Mouse (Mus musculus) liver, embryonic 14.5 days (tissue): Measurements from ENCODE around the gene Grid2ip. TPM values are rescaled to one million over a fixed set of nuclear protein-coding genes. Genes with fewer than 3 reads are reported as not detected.
A peak's percentile ranks its signal among the peaks of the same experiment; 100 is the strongest.

ENCODE experiments used
- ATAC-seq: fragments of 200-750 bp; cut with Nextera tagmentation; 2 replicates; pipeline ENCODE4 v1.8.0; 2017; ENCODE audit warnings: moderate number of reproducible peaks, mild to moderate bottlenecking, moderate library complexity; ENCODE audit not compliant: insufficient read depth
- DNase-seq, 3 experiments: peaks; one replicate each; pipeline ENCODE4 v3.0.0-alpha.2; 2012 to 2013; ENCODE audit warnings: low read depth in 3 of 3, low spot score in 3 of 3
- H3K27ac ChIP-seq: fragments of 300-500 bp; sonication (generic); 2 replicates; pipeline ENCODE4 v1.5.1; 2014; ENCODE audit warnings: moderate library complexity, mild to moderate bottlenecking, control low read depth, inconsistent platforms
- H3K27me3 ChIP-seq: fragments of 300-500 bp; sonication (generic); 2 replicates; pipeline ENCODE4 v1.6.1; 2014; ENCODE audit warnings: mild to moderate bottlenecking, low read length, moderate library complexity; ENCODE audit not compliant: control insufficient read depth, insufficient read depth
- H3K36me3 ChIP-seq: fragments of 300-500 bp; sonication (generic); replicated peaks from 2 replicates; pipeline ENCODE4 v1.6.1; 2014; ENCODE audit warnings: low read depth; ENCODE audit not compliant: control insufficient read depth, insufficient read depth
- H3K4me1 ChIP-seq, 2 experiments: fragments of 200-500 bp in 1 of 2; fragments of 300-500 bp in 1 of 2; sonication (generic) in 1 of 2; replicated peaks; 2 replicates each; pipeline ENCODE4 v1.6.1; 2012 to 2014; ENCODE audit warnings: antibody characterized with exemption in 1 of 2, inconsistent platforms in 1 of 2, low read length in 1 of 2; ENCODE audit not compliant: control insufficient read depth in 2 of 2, insufficient read depth in 2 of 2
- H3K4me2 ChIP-seq: fragments of 300-500 bp; sonication (generic); 2 replicates; pipeline ENCODE4 v1.6.1; 2014; ENCODE audit warnings: low read depth, mild to moderate bottlenecking, control low read depth, moderate library complexity
- H3K4me3 ChIP-seq, 2 experiments: fragments of 200-500 bp in 1 of 2; fragments of 300-500 bp in 1 of 2; sonication (generic) in 1 of 2; 2 replicates each; pipeline ENCODE4 v1.5.1; 2012 to 2014; ENCODE audit warnings: low read depth in 2 of 2, low read length in 2 of 2, mild to moderate bottlenecking in 2 of 2, control low read depth in 1 of 2, inconsistent platforms in 1 of 2, moderate library complexity in 1 of 2; ENCODE audit not compliant: insufficient read depth in 1 of 2
- H3K9ac ChIP-seq: fragments of 300-500 bp; sonication (generic); replicated peaks from 2 replicates; pipeline ENCODE4 v1.6.1; 2014; ENCODE audit warnings: mild to moderate bottlenecking, control low read depth, moderate library complexity
- H3K9me3 ChIP-seq: fragments of 300-500 bp; sonication (generic); 2 replicates; pipeline ENCODE4 v1.6.1; 2016; ENCODE audit warnings: low read length, mixed read lengths; ENCODE audit not compliant: control insufficient read depth
- CTCF ChIP-seq: IDR thresholded peaks from 2 replicates; pipeline ENCODE4 v1.5.1; 2016; ENCODE audit warnings: antibody characterized with exemption, low read depth, control low read depth
- EP300 ChIP-seq: IDR thresholded peaks from 2 replicates; pipeline ENCODE4 v1.6.1; 2016; ENCODE audit warnings: antibody characterized with exemption, low read depth
- WGBS: fragments of 180-500 bp; shearing (Covaris S2); extraction: QIAGEN DNeasy Blood & Tissue Kit; methylation state at CpG from one replicate; pipeline ENCODE4 v1.1.7; 2014; ENCODE audit not compliant: insufficient replicate concordance; 5-methylcytosine and 5-hydroxymethylcytosine counted together
- polyA plus RNA-seq, 2 experiments: library from polyadenylated mRNA; depleted of rRNA in 1 of 2; stranded (reverse) in 1 of 2; unstranded in 1 of 2; fragments of >200 nt; fragmentation: Nextera tagmentation in 1 of 2; extraction: Ambion mirVana in 1 of 2; gene quantifications; 2 replicates each; pipeline versions ENCODE4 v1.2.1 to v1.2.3; 2012 to 2014

The Grid2ip gene
- polyA plus RNA-seq, 2 experiments, result 0.01 TPM; not detected in 1

- Histone ChIP-seq H3K27me3 (no peaks in the 10 kb centered on the region), H3K27ac (no peak overlapping the region), H3K4me3 (no peak overlapping the region), H3K36me3 (peaks cover 38% of the 10 kb centered on the region), H3K4me2 (no peak overlapping the region), H3K4me1 (peaks cover 14 to 24% of the 10 kb centered on the region in 2 experiments), H3K9ac (peak overlapping the region; percentile 11; the same call in 1 of the 2 replicates), H3K9me3 (peaks cover 3% of the 10 kb centered on the region)
- 10% methylated on average over 3 of the region's 3 CpGs for WGBS
- TF ChIP-seq CTCF (no peak), EP300 (no peak)
- ATAC-seq (peak; percentile 75), DNase-seq (peak; percentile 47 to 57 (median 51))
Observed at GRCm38 (mm10) chr5:143409239-143409638, 52.1 kb downstream of the Grid2ip start.

GRCm38 (mm10) chr5:143410841-143411395 is 53.8 kb downstream of the Grid2ip start:
- no peak for TF ChIP-seq EP300
- H3K4me2 ChIP-seq, result no peak overlapping the region
- no peak for DNase-seq
- ATAC-seq, result no peak
- H3K27me3 ChIP-seq, result no peaks in the 10 kb centered on the region
- no peak overlapping the region for H3K4me3 ChIP-seq
- peaks cover 42% of the 10 kb centered on the region for H3K36me3 ChIP-seq
- H3K9me3 ChIP-seq, result peaks cover 3% of the 10 kb centered on the region
- peaks cover 8 to 17% of the 10 kb centered on the region in 2 experiments for H3K4me1 ChIP-seq
- H3K27ac ChIP-seq, result no peak overlapping the region
- WGBS, result 80% methylated on average over 4 of the region's 4 CpGs
- no peak overlapping the region for H3K9ac ChIP-seq

DNA sequence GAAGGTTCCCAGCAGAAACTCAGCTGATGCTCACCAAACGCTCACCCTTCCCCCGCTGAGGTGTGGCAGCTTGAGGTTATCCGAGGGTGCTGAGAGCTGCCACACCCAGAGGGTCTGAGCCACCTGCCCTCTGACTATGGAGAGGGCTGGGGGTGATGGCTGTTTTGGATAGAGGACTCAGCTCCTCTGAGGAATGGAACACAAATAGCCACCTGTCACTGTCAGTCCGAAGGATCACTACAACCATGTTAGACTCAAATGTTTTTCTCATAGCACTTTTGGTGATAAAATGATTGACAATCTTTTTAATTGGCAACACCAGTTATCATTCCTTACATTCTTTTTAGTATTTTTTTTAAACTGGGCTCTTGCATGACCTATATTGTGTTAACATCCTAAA is 64.3 kb downstream of the Grid2ip start:
- no peak overlapping the region for H3K4me2 ChIP-seq
- DNase-seq (no peak), ATAC-seq (no peak)
- no peaks in the 10 kb centered on the region for H3K4me1 ChIP-seq
- no peak for TF ChIP-seq EP300
- no peak for TF ChIP-seq CTCF
- no peaks in the 10 kb centered on the region for H3K9me3 ChIP-seq
- 60% methylated on average over 4 of the region's 4 CpGs for WGBS
- H3K27ac ChIP-seq, result no peak overlapping the region
- H3K4me3 ChIP-seq, result no peak overlapping the region
- H3K9ac ChIP-seq, result no peak overlapping the region
- no peaks in the 10 kb centered on the region for H3K27me3 ChIP-seq
- peaks cover 40% of the 10 kb centered on the region for H3K36me3 ChIP-seq

- H3K4me3 ChIP-seq, result no peak overlapping the region
- no peak for ATAC-seq
- no peaks in the 10 kb centered on the region for H3K27me3 ChIP-seq
- no peaks in the 10 kb centered on the region for H3K9me3 ChIP-seq
- 75% methylated on average over 4 of the region's 4 CpGs for WGBS
- H3K9ac ChIP-seq, result no peak overlapping the region
- no peak overlapping the region for H3K27ac ChIP-seq
- H3K36me3 ChIP-seq, result peaks cover 28% of the 10 kb centered on the region
- H3K4me2 ChIP-seq, result no peak overlapping the region
- TF ChIP-seq CTCF (no peak), EP300 (no peak)
- DNase-seq, result no peak
- H3K4me1 ChIP-seq, result no peaks in the 10 kb centered on the region
Observed at GRCm38 (mm10) chr5:143422990-143423389, 65.9 kb downstream of the Grid2ip start.

- Histone ChIP-seq H3K36me3 (peaks cover 18% of the 10 kb centered on the region), H3K9ac (no peak overlapping the region), H3K27ac (no peak overlapping the region), H3K4me1 (no peaks in the 10 kb centered on the region), H3K4me2 (no peak overlapping the region), H3K4me3 (no peak overlapping the region), H3K27me3 (no peaks in the 10 kb centered on the region), H3K9me3 (no peaks in the 10 kb centered on the region)
- DNase-seq (peak; percentile 40 to 52 (median 45)), ATAC-seq (peak; percentile 56; the same call in 1 of the 2 replicates)
- WGBS, result 13% methylated on average over 6 of the region's 6 CpGs
- TF ChIP-seq EP300 (no peak), CTCF (peak; percentile 90)
Observed at GRCm38 (mm10) chr5:143423899-143424519, 66.9 kb downstream of the Grid2ip start.
